Mouse (Mus musculus) cerebellum, postnatal 14 days (tissue): ENCODE measurements around the gene Clpx.

Source experiments
- DNase-seq, 2 experiments: peaks; one replicate each; pipeline ENCODE4 v3.0.0; 2021; ENCODE audit warnings: mixed read lengths in 2 of 2

Clpx gene

GRCm38 (mm10) chr9:65347112-65347850 is 53.2 kb downstream of the Clpx start:
- DNase-seq, result no peak

GRCm38 (mm10) chr9:65353251-65353650 is 59.2 kb downstream of the Clpx start:
- DNase-seq, result no peak

- DNase-seq, result no peak
Measured at GRCm38 (mm10) chr9:65356561-65356960, 62.5 kb downstream of the Clpx start.

GRCm38 (mm10) chr9:65356971-65357370 is 62.9 kb downstream of the Clpx start:
- no peak for DNase-seq

GRCm38 (mm10) chr9:65358956-65359480 is 65.0 kb downstream of the Clpx start:
- DNase-seq, result no peak

GRCm38 (mm10) chr9:65360641-65361448 is 66.8 kb downstream of the Clpx start, which contains the start of gene Ubap1l:
Gene Ubap1l (plus strand): TSS chr9:65361041.
- no peak for DNase-seq

- no peak for DNase-seq
Measured at GRCm38 (mm10) chr9:65363684-65364083, 69.6 kb downstream of the Clpx start.

GRCm38 (mm10) chr9:65365721-65366120 is 71.7 kb downstream of the Clpx start:
- no peak for DNase-seq

- DNase-seq, result no peak
Measured at GRCm38 (mm10) chr9:65371756-65372155, 77.7 kb downstream of the Clpx start.

- DNase-seq, result peak; percentile 47 to 71
Measured at GRCm38 (mm10) chr9:65372449-65372848, 78.4 kb downstream of the Clpx start.

GRCm38 (mm10) chr9:65374468-65375162 is 80.6 kb downstream of the Clpx start:
- DNase-seq, result no peak

GRCm38 (mm10) chr9:65375163-65375934 is 81.3 kb downstream of the Clpx start:
- DNase-seq, result no peak
